Mouse (Mus musculus) intestine, embryonic 15.5 days (tissue): ENCODE data around the gene Gcnt4. TPM values are rescaled to one million over a fixed set of nuclear protein-coding genes. Genes with fewer than 3 reads are reported as not detected.

ENCODE experiments used
- polyA plus RNA-seq: library from polyadenylated mRNA; unstranded; fragments of >200 nt; fragmentation: Nextera tagmentation; extraction: Ambion mirVana; gene quantifications from 2 replicates; pipeline ENCODE4 v1.2.1, GENCODE M21; 2015

The Gcnt4 gene
- polyA plus RNA-seq, 1 experiment from 2014 or later = 4.5 TPM

Other genes starting within 250 kb of the Gcnt4 start
- gene Ankrd31, start 176.4 kb upstream of the Gcnt4 start, polyA plus RNA-seq = not detected in 2 replicates
- not detected in 2 replicates for gene 1700029F12Rik, start 109.7 kb downstream of the Gcnt4 start, polyA plus RNA-seq
- gene Fam169a, start 142.6 kb downstream of the Gcnt4 start, polyA plus RNA-seq = 2.1 and 2.4 TPM in 2 replicates
- gene Gm6169, start 174.5 kb downstream of the Gcnt4 start, polyA plus RNA-seq = 3.8 and 3.9 TPM in 2 replicates
- 34.6 and 35.7 TPM in 2 replicates for gene Gfm2, start 213.2 kb downstream of the Gcnt4 start, polyA plus RNA-seq
- 54.5 and 58.9 TPM in 2 replicates for gene Nsa2, start 213.2 kb downstream of the Gcnt4 start, polyA plus RNA-seq